Mouse (Mus musculus) right cerebral cortex, postnatal 10 days (tissue): ENCODE measurements around the gene Hapln2.

Source experiments
- DNase-seq, 2 experiments: peaks; one replicate each; pipeline ENCODE4 v3.0.0; 2021; ENCODE audit warnings: low spot score in 2 of 2

The Hapln2 gene

GRCm38 (mm10) chr3:87981894-87982835 lies 45.2 kb downstream of the Hapln2 start:
- DNase-seq = no peak

- no peak for DNase-seq
Observed at GRCm38 (mm10) chr3:87981214-87981760, 46.1 kb downstream of the Hapln2 start.

- DNase-seq = no peak
Observed at GRCm38 (mm10) chr3:87980728-87981127, 46.7 kb downstream of the Hapln2 start.

GRCm38 (mm10) chr3:87980085-87980484 lies 47.3 kb downstream of the Hapln2 start:
- DNase-seq = no peak

- no peak for DNase-seq
Observed at GRCm38 (mm10) chr3:87979493-87979892, 47.9 kb downstream of the Hapln2 start.

GRCm38 (mm10) chr3:87974381-87974987 lies 52.9 kb downstream of the Hapln2 start:
- DNase-seq = no peak

GRCm38 (mm10) chr3:87973593-87974380 lies 53.6 kb downstream of the Hapln2 start:
- no peak for DNase-seq

- no peak for DNase-seq
Observed at GRCm38 (mm10) chr3:87972776-87973175, 54.6 kb downstream of the Hapln2 start.

GRCm38 (mm10) chr3:87972203-87972664 lies 55.1 kb downstream of the Hapln2 start:
- no peak for DNase-seq
